Mouse (Mus musculus) forebrain, embryonic 14.5 days (tissue): Measurements from ENCODE around the gene Klk1b9. TPM values are rescaled to one million over a fixed set of nuclear protein-coding genes. Genes with fewer than 3 reads are reported as not detected.
"Not testable (repeated sequence)": the region's sequence is repeated elsewhere in the genome, so short reads cannot be mapped to it uniquely, and the experiment has no call there.

Experiments
- ATAC-seq: fragments of 200-750 bp; cut with Nextera tagmentation; 2 replicates; pipeline ENCODE4 v1.8.0; 2017; ENCODE audit warnings: mild to moderate bottlenecking, moderate library complexity
- DNase-seq: peaks from one replicate; pipeline ENCODE4 v3.0.0-alpha.2; 2015; ENCODE audit warnings: low spot score
- H3K27ac ChIP-seq: fragments of 300-500 bp; sonication (generic); 2 replicates; pipeline ENCODE4 v1.5.1; 2014; ENCODE audit warnings: low read depth, mild to moderate bottlenecking, control low read depth, low read length, moderate library complexity
- H3K27me3 ChIP-seq: fragments of 300-500 bp; sonication (generic); replicated peaks from 2 replicates; pipeline ENCODE4 v1.6.1; 2014; ENCODE audit warnings: low read length, control low read depth, mixed read lengths; ENCODE audit not compliant: control insufficient read depth, insufficient read depth
- H3K36me3 ChIP-seq: fragments of 300-500 bp; sonication (generic); 2 replicates; pipeline ENCODE4 v1.6.1; 2014; ENCODE audit warnings: low read length, control low read depth; ENCODE audit not compliant: control insufficient read depth, insufficient read depth
- H3K4me1 ChIP-seq: fragments of 300-500 bp; sonication (generic); 2 replicates; pipeline ENCODE4 v1.6.1; 2014; ENCODE audit warnings: antibody characterized with exemption, low read length, control low read depth; ENCODE audit not compliant: control insufficient read depth, insufficient read depth
- H3K4me2 ChIP-seq: fragments of 300-500 bp; sonication (generic); 2 replicates; pipeline ENCODE4 v1.6.1; 2014; ENCODE audit warnings: mild to moderate bottlenecking, control low read depth, low read length
- H3K4me3 ChIP-seq: fragments of 300-500 bp; sonication (generic); 2 replicates; pipeline ENCODE4 v1.5.1; 2014; ENCODE audit warnings: low read depth, low read length, control low read depth
- H3K9ac ChIP-seq: fragments of 300-500 bp; sonication (generic); 2 replicates; pipeline ENCODE4 v1.6.1; 2014; ENCODE audit warnings: mild to moderate bottlenecking, low read length, control low read depth, moderate library complexity
- H3K9me3 ChIP-seq: fragments of 300-500 bp; sonication (generic); replicated peaks from 2 replicates; pipeline ENCODE4 v1.6.1; 2016; ENCODE audit warnings: low read length, control low read depth, mixed read lengths; ENCODE audit not compliant: control insufficient read depth
- WGBS: fragments of 180-500 bp; shearing (Covaris S2); extraction: QIAGEN DNeasy Blood & Tissue Kit; methylation state at CpG from one replicate; pipeline ENCODE4 v1.1.7; 2014; 5-methylcytosine and 5-hydroxymethylcytosine counted together
- polyA plus RNA-seq: library from polyadenylated mRNA; unstranded; fragments of >200 nt; fragmentation: Nextera tagmentation; extraction: Ambion mirVana; gene quantifications from 2 replicates; pipeline ENCODE4 v1.2.1, GENCODE M21; 2014

The Klk1b9 gene
- polyA plus RNA-seq, 1 experiment from 2014 or later: not detected

DNA sequence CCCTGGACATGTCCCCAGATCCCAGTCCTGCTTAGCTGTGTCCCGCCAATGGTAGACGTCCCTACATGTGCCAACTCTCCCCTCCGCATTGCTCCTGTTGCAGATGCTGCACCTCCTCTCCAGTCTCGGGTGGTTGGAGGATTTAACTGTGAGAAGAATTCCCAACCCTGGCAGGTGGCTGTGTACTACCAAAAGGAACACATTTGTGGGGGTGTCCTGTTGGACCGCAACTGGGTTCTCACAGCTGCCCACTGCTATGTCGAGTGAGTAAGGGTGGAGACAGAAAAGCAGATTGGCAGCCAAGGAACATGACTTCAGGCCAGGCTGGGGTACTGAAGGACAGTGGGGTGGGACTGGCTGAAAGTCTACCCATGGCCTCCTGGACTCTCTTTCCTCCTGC lies 38.8 kb downstream of the Klk1b9 start:
- not testable (repeated sequence) for H3K9me3 ChIP-seq, ATAC-seq, DNase-seq, H3K4me1 ChIP-seq, H3K4me2 ChIP-seq, H3K27ac ChIP-seq, H3K4me3 ChIP-seq, H3K9ac ChIP-seq, H3K27me3 ChIP-seq, H3K36me3 ChIP-seq
- 80% methylated on average over 6 of the region's 6 CpGs for WGBS

DNA sequence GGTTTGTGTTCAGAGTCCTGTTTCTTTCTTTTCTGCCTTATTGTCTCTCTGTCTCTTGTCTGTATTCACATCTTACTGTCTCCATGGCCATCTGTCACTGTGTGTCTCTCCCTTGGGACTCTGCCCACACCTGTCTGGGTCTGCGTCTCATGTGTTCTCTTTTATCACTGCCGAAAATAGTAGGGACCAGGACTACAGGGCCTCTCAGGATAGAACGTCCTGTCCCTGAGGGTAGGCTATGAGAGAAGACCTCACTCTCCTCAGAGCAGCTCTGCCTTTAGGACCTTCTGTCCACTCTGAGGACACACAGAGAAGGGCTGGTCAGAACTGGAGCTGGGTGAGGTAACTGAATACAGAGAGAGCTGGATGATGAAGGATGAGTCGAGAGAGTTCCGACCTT lies 39.2 kb downstream of the Klk1b9 start:
- ATAC-seq (no peak), DNase-seq (no peak)
- Histone ChIP-seq H3K27me3 (no peaks in the 10 kb centered on the region), H3K4me3 (no peak overlapping the region), H3K4me2 (no peak overlapping the region), H3K4me1 (no peaks in the 10 kb centered on the region), H3K27ac (no peak overlapping the region), H3K36me3 (no peaks in the 10 kb centered on the region), H3K9me3 (no peaks in the 10 kb centered on the region), H3K9ac (no peak overlapping the region)
- 85% methylated on average over 5 of the region's 5 CpGs for WGBS

Other genes starting within 250 kb of the Klk1b9 start
- gene Klk12, start 207.2 kb upstream of the Klk1b9 start, polyA plus RNA-seq: 0.19 TPM in 1 of 2 replicates, not detected in the other
- not detected in 2 replicates for gene Klk11, start 201.5 kb upstream of the Klk1b9 start, polyA plus RNA-seq
- gene Klk10, start 195.0 kb upstream of the Klk1b9 start, polyA plus RNA-seq: 0.13 TPM in 1 of 2 replicates, not detected in the other
- not detected in 2 replicates for gene Klk9, start 184.2 kb upstream of the Klk1b9 start, polyA plus RNA-seq
- 7.1 and 9.6 TPM in 2 replicates for gene Klk8, start 178.5 kb upstream of the Klk1b9 start, polyA plus RNA-seq
- not detected in 2 replicates for gene Klk7, start 164.8 kb upstream of the Klk1b9 start, polyA plus RNA-seq
- gene Klk6, start 151.6 kb upstream of the Klk1b9 start, polyA plus RNA-seq: not detected in 2 replicates
- gene Klk5, start 134.1 kb upstream of the Klk1b9 start, polyA plus RNA-seq: not detected in 2 replicates
- 0.69 and 0.86 TPM in 2 replicates for gene Klk4, start 94.9 kb upstream of the Klk1b9 start, polyA plus RNA-seq
- not detected in 2 replicates for gene Klk15, start 42.3 kb upstream of the Klk1b9 start, polyA plus RNA-seq
- gene Klk1b8, start 25.4 kb upstream of the Klk1b9 start, polyA plus RNA-seq: not detected in 2 replicates
- gene Klk1b1, start 9.3 kb upstream of the Klk1b9 start, polyA plus RNA-seq: not detected in 2 replicates
- not detected in 2 replicates for gene Klk1b11, start 19.8 kb downstream of the Klk1b9 start, polyA plus RNA-seq
- not detected in 2 replicates for gene Klk1b26, start 36.1 kb downstream of the Klk1b9 start, polyA plus RNA-seq
- gene Klk1b27, start 76.2 kb downstream of the Klk1b9 start, polyA plus RNA-seq: not detected in 2 replicates
- not detected in 2 replicates for gene Klk1b21, start 126.3 kb downstream of the Klk1b9 start, polyA plus RNA-seq
- not detected in 2 replicates for gene Klk1b22, start 136.6 kb downstream of the Klk1b9 start, polyA plus RNA-seq
- not detected in 2 replicates for gene Klk1b16, start 160.7 kb downstream of the Klk1b9 start, polyA plus RNA-seq
- gene Klk1b24, start 212.2 kb downstream of the Klk1b9 start, polyA plus RNA-seq: not detected in 2 replicates
- not detected in 2 replicates for gene Klk1b3, start 222.1 kb downstream of the Klk1b9 start, polyA plus RNA-seq
- not detected in 2 replicates for gene Klk1b4, start 231.4 kb downstream of the Klk1b9 start, polyA plus RNA-seq
- not detected in 2 replicates for gene Klk1b5, start 239.9 kb downstream of the Klk1b9 start, polyA plus RNA-seq
- not detected in 2 replicates for gene Klk1, start 249.3 kb downstream of the Klk1b9 start, polyA plus RNA-seq